Mouse (Mus musculus) embryonic fibroblast, embryonic 13.5 days (primary cell): ENCODE results near the gene Cep170.

ENCODE experiments used
- CTCF ChIP-seq: IDR thresholded peaks from 2 replicates; pipeline ENCODE4 v1.5.1; 2011; ENCODE audit warnings: mild to moderate bottlenecking, control low read depth, low read length, moderate library complexity, borderline replicate concordance; ENCODE audit not compliant: insufficient read depth
- POLR2A ChIP-seq: IDR thresholded peaks from 2 replicates; pipeline ENCODE4 v1.6.1; 2011; ENCODE audit warnings: low read depth, mild to moderate bottlenecking, control low read depth, low read length, moderate library complexity

DNA sequence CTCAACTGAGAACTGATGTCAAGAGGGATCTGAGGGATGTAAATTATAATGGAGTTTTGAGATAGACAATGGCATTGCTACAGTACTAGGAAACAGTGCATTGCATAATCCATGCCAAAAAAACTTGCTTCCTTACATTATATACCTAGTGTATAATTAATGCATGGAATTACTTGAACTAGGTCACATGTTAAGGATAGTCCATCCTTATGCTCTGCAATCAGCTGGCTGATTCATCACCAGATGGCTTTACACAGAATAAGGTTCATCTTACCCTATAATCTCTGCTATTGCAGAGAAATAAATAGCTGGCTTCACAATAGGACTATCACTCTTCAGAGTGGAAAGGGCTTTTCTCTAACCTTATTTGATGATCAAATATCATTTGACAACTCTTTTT, 15.2 kb downstream of the Cep170 start:
- TF ChIP-seq CTCF (no peak), POLR2A (no peak)
